Mouse (Mus musculus) forebrain, embryonic 14.5 days (tissue): ENCODE data around the gene Hat1. TPM values are rescaled to one million over a fixed set of nuclear protein-coding genes. Genes with fewer than 3 reads are reported as not detected.
"Not testable (repeated sequence)": the region's sequence is repeated elsewhere in the genome, so short reads cannot be mapped to it uniquely, and the experiment has no call there.

Experiments
- ATAC-seq: fragments of 200-750 bp; cut with Nextera tagmentation; 2 replicates; pipeline ENCODE4 v1.8.0; 2017; ENCODE audit warnings: mild to moderate bottlenecking, moderate library complexity
- DNase-seq: peaks from one replicate; pipeline ENCODE4 v3.0.0-alpha.2; 2015; ENCODE audit warnings: low spot score
- H3K27ac ChIP-seq: fragments of 300-500 bp; sonication (generic); 2 replicates; pipeline ENCODE4 v1.5.1; 2014; ENCODE audit warnings: low read depth, mild to moderate bottlenecking, control low read depth, low read length, moderate library complexity
- H3K27me3 ChIP-seq: fragments of 300-500 bp; sonication (generic); replicated peaks from 2 replicates; pipeline ENCODE4 v1.6.1; 2014; ENCODE audit warnings: low read length, control low read depth, mixed read lengths; ENCODE audit not compliant: control insufficient read depth, insufficient read depth
- H3K36me3 ChIP-seq: fragments of 300-500 bp; sonication (generic); 2 replicates; pipeline ENCODE4 v1.6.1; 2014; ENCODE audit warnings: low read length, control low read depth; ENCODE audit not compliant: control insufficient read depth, insufficient read depth
- H3K4me1 ChIP-seq: fragments of 300-500 bp; sonication (generic); 2 replicates; pipeline ENCODE4 v1.6.1; 2014; ENCODE audit warnings: antibody characterized with exemption, low read length, control low read depth; ENCODE audit not compliant: control insufficient read depth, insufficient read depth
- H3K4me2 ChIP-seq: fragments of 300-500 bp; sonication (generic); 2 replicates; pipeline ENCODE4 v1.6.1; 2014; ENCODE audit warnings: mild to moderate bottlenecking, control low read depth, low read length
- H3K4me3 ChIP-seq: fragments of 300-500 bp; sonication (generic); 2 replicates; pipeline ENCODE4 v1.5.1; 2014; ENCODE audit warnings: low read depth, low read length, control low read depth
- H3K9ac ChIP-seq: fragments of 300-500 bp; sonication (generic); 2 replicates; pipeline ENCODE4 v1.6.1; 2014; ENCODE audit warnings: mild to moderate bottlenecking, low read length, control low read depth, moderate library complexity
- H3K9me3 ChIP-seq: fragments of 300-500 bp; sonication (generic); replicated peaks from 2 replicates; pipeline ENCODE4 v1.6.1; 2016; ENCODE audit warnings: low read length, control low read depth, mixed read lengths; ENCODE audit not compliant: control insufficient read depth
- WGBS: fragments of 180-500 bp; shearing (Covaris S2); extraction: QIAGEN DNeasy Blood & Tissue Kit; methylation state at CpG from one replicate; pipeline ENCODE4 v1.1.7; 2014; 5-methylcytosine and 5-hydroxymethylcytosine counted together
- polyA plus RNA-seq: library from polyadenylated mRNA; unstranded; fragments of >200 nt; fragmentation: Nextera tagmentation; extraction: Ambion mirVana; gene quantifications from 2 replicates; pipeline ENCODE4 v1.2.1, GENCODE M21; 2014

Gene Hat1
- polyA plus RNA-seq, 1 experiment from 2014 or later = 96.6 TPM

GRCm38 (mm10) chr2:71371790-71372189 is 17.0 kb upstream of the Hat1 start:
- 73% methylated on average over 5 of the region's 5 CpGs for WGBS
- no peaks in the 10 kb centered on the region for H3K27me3 ChIP-seq
- DNase-seq = peak; percentile 42
- ATAC-seq = no peak
- H3K27ac ChIP-seq = no peak overlapping the region
- H3K4me1 ChIP-seq = peaks cover 3% of the 10 kb centered on the region; the same call in 1 of the 2 replicates
- H3K9ac ChIP-seq = no peak overlapping the region
- no peaks in the 10 kb centered on the region for H3K9me3 ChIP-seq
- no peaks in the 10 kb centered on the region for H3K36me3 ChIP-seq
- no peak overlapping the region for H3K4me3 ChIP-seq
- H3K4me2 ChIP-seq = no peak overlapping the region

GRCm38 (mm10) chr2:71372261-71372660 is 16.5 kb upstream of the Hat1 start:
- H3K9ac ChIP-seq, H3K36me3 ChIP-seq, H3K4me1 ChIP-seq, DNase-seq, H3K27me3 ChIP-seq, H3K4me3 ChIP-seq, H3K27ac ChIP-seq, H3K4me2 ChIP-seq, H3K9me3 ChIP-seq, ATAC-seq: not testable (repeated sequence)
- 96% methylated on average over 4 of the region's 4 CpGs for WGBS

GRCm38 (mm10) chr2:71374275-71375155 is 14.2 kb upstream of the Hat1 start:
- Histone ChIP-seq H3K27ac (no peak overlapping the region), H3K36me3 (no peaks in the 10 kb centered on the region), H3K9ac (no peak overlapping the region), H3K9me3 (no peaks in the 10 kb centered on the region), H3K4me3 (no peak overlapping the region), H3K4me1 (no peaks in the 10 kb centered on the region), H3K27me3 (no peaks in the 10 kb centered on the region), H3K4me2 (no peak overlapping the region)
- no peak for DNase-seq
- 77% methylated on average over 8 of the region's 8 CpGs for WGBS
- ATAC-seq = no peak

- Histone ChIP-seq H3K27me3 (no peaks in the 10 kb centered on the region), H3K4me3 (no peak overlapping the region), H3K4me2 (no peak overlapping the region), H3K27ac (no peak overlapping the region), H3K9ac (no peak overlapping the region), H3K9me3 (no peaks in the 10 kb centered on the region), H3K36me3 (no peaks in the 10 kb centered on the region), H3K4me1 (no peaks in the 10 kb centered on the region)
- no peak for ATAC-seq
- DNase-seq = no peak
- WGBS = 58% methylated on average over 11 of the region's 11 CpGs
These were observed 12.3 kb upstream of the Hat1 start for GRCm38 (mm10) chr2:71376433-71376906.

GRCm38 (mm10) chr2:71377426-71377825 is 11.3 kb upstream of the Hat1 start:
- no peak for DNase-seq

GRCm38 (mm10) chr2:71381962-71382361 is 6.8 kb upstream of the Hat1 start:
- no peak overlapping the region for H3K27ac ChIP-seq
- ATAC-seq (no peak), DNase-seq (no peak)
- H3K4me3 ChIP-seq = no peak overlapping the region
- H3K4me1 ChIP-seq = no peaks in the 10 kb centered on the region
- 89% methylated on average over 4 of the region's 4 CpGs for WGBS
- no peak overlapping the region for H3K9ac ChIP-seq
- no peaks in the 10 kb centered on the region for H3K27me3 ChIP-seq
- H3K36me3 ChIP-seq = no peaks in the 10 kb centered on the region
- no peak overlapping the region for H3K4me2 ChIP-seq
- no peaks in the 10 kb centered on the region for H3K9me3 ChIP-seq

More at GRCm38 (mm10) chr2:71377426-71377825, 11.3 kb upstream of the Hat1 start:
- Histone ChIP-seq H3K9me3 (no peaks in the 10 kb centered on the region), H3K27me3 (no peaks in the 10 kb centered on the region), H3K4me2 (no peak overlapping the region), H3K4me1 (no peaks in the 10 kb centered on the region), H3K27ac (no peak overlapping the region), H3K9ac (no peak overlapping the region), H3K4me3 (no peak overlapping the region), H3K36me3 (no peaks in the 10 kb centered on the region)
- 90% methylated on average over 5 of the region's 5 CpGs for WGBS
- no peak for ATAC-seq

GRCm38 (mm10) chr2:71383890-71384289 is 4.9 kb upstream of the Hat1 start:
- Histone ChIP-seq H3K27ac (no peak overlapping the region), H3K4me2 (no peak overlapping the region), H3K9ac (no peak overlapping the region), H3K4me3 (no peak overlapping the region), H3K36me3 (no peaks in the 10 kb centered on the region), H3K27me3 (no peaks in the 10 kb centered on the region), H3K4me1 (no peaks in the 10 kb centered on the region), H3K9me3 (no peaks in the 10 kb centered on the region)
- ATAC-seq = no peak
- DNase-seq = no peak
- 51% methylated on average over 11 of the region's 11 CpGs for WGBS

GRCm38 (mm10) chr2:71387766-71388165 is 992 bp upstream of the Hat1 start:
- DNase-seq (no peak), ATAC-seq (no peak)
- Histone ChIP-seq H3K36me3 (0 out of 2 replicates have a peak, but pooled peaks cover 5% of the 10 kb centered on the region), H3K9me3 (no peaks in the 10 kb centered on the region), H3K4me2 (no peak overlapping the region), H3K9ac (no peak overlapping the region), H3K4me1 (no peaks in the 10 kb centered on the region), H3K27ac (no peak overlapping the region), H3K27me3 (no peaks in the 10 kb centered on the region), H3K4me3 (no peak overlapping the region)
- WGBS = 89% methylated on average over 6 of the region's 6 CpGs

- 0 out of 2 replicates have a peak, but pooled peaks cover 5% of the 10 kb centered on the region for H3K36me3 ChIP-seq
- no peaks in the 10 kb centered on the region for H3K4me1 ChIP-seq
- peak overlapping the region; percentile 77 for H3K4me2 ChIP-seq
- H3K9me3 ChIP-seq = no peaks in the 10 kb centered on the region
- ATAC-seq (no peak), DNase-seq (no peak)
- no peaks in the 10 kb centered on the region for H3K27me3 ChIP-seq
- 67% methylated on average over 9 of the region's 9 CpGs for WGBS
- peak overlapping the region; percentile 93 for H3K4me3 ChIP-seq
- H3K27ac ChIP-seq = no peak overlapping the region
- peak overlapping the region; percentile 77 for H3K9ac ChIP-seq
These were observed 1.1 kb downstream of the Hat1 start for GRCm38 (mm10) chr2:71389864-71390263.
